Mouse (Mus musculus) spleen, adult 10 weeks (tissue): ENCODE data around the gene Obox2. TPM values are rescaled to one million over a fixed set of nuclear protein-coding genes. Genes with fewer than 3 reads are reported as not detected.

Experiments
- polyA plus RNA-seq: library from polyadenylated mRNA; stranded (reverse); fragments of 350-450 nt; fragmentation: Illumina TruSeq; extraction: RNeasy Lipid Tissue Mini Kit (QIAGEN cat#74804); gene quantifications from one replicate; pipeline ENCODE4 v1.2.3, GENCODE M21; 2015; ENCODE audit warnings: low replicate concordance; ENCODE audit not compliant: insufficient read depth

Obox2 gene
- polyA plus RNA-seq = not detected

DNA sequence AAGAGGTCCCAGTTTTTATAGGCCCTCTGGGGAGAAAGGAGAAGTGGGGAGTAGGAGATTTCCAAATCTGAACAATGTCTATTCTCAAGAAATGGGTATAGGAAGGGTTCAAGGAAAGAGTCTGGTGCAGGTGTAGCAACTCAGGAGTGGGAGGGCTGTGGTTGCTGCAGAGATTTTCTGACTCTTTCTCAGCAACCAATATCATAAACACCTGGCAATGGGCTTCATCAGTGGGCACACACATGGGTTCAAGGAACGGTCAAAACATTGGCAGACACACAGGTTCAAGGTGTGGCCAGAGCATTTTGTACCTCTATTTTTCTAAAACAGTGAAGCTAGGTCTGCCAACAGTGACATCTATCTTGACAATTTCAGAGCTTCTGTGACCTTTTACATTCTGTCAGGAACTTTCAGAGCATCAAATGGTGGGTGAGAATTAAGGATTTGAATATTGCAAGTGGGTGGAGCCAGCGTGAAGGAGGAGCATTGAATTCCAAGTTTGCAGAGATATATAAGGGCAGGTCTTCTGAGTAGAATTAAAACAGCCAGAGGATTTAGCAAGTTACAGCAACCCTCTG lies at the start of gene Obox2, which contains the start of gene Obox1:
Gene Obox2, plus strand, starts transcription at position 301 of the 578 bp plus-strand sequence.
Gene Obox1, plus strand, starts transcription at position 528 of the 578 bp plus-strand sequence.

Other genes with a start within 250 kb of the Obox2 start
- not detected for gene Obox1, start 227 bp downstream of the Obox2 start, polyA plus RNA-seq